Mouse (Mus musculus) cortical plate, adult 2 months (tissue): ENCODE measurements around the gene Rassf3.

ENCODE experiments used
- CTCF ChIP-seq: fragments of 200-500 bp; IDR thresholded peaks from 2 replicates; pipeline ENCODE4 v1.5.1; 2011; ENCODE audit warnings: mild to moderate bottlenecking, control low read depth, low read length; ENCODE audit not compliant: insufficient read depth; ENCODE audit errors: extremely low read depth
- POLR2A ChIP-seq: fragments of 200-500 bp; IDR thresholded peaks from 2 replicates; pipeline ENCODE4 v1.6.1; 2011; ENCODE audit warnings: mild to moderate bottlenecking, low read length, control low read depth; ENCODE audit not compliant: insufficient read depth; ENCODE audit errors: extremely low read depth

GRCm38 (mm10) chr10:121454033-121454432 is 22.1 kb downstream of the Rassf3 start:
- TF ChIP-seq CTCF (no peak), POLR2A (no peak)
